Mouse (Mus musculus) lung, adult 2 months (tissue): ENCODE results near the gene Ttc3.

Source experiments
- CTCF ChIP-seq: fragments of 200-500 bp; IDR thresholded peaks from 2 replicates; pipeline ENCODE4 v1.5.1; 2011; ENCODE audit warnings: mild to moderate bottlenecking, low read length, control low read depth; ENCODE audit not compliant: insufficient read depth
- POLR2A ChIP-seq: fragments of 200-500 bp; IDR thresholded peaks from 2 replicates; pipeline ENCODE4 v1.6.1; 2011; ENCODE audit warnings: low read depth, mild to moderate bottlenecking, control low read depth, low read length, borderline replicate concordance; ENCODE audit errors: extremely low read depth

GRCm38 (mm10) chr16:94331233-94331885 lies 39.1 kb upstream of the Ttc3 start:
- no peak for TF ChIP-seq POLR2A
- no peak for TF ChIP-seq CTCF
